Mouse (Mus musculus) C2C12 (cell line): ENCODE data around the gene Dcaf7. TPM values are rescaled to one million over a fixed set of nuclear protein-coding genes. Genes with fewer than 3 reads are reported as not detected.

Source experiments
- H3K27me3 ChIP-seq: one replicate; pipeline ENCODE4 v1.6.1; 2011; ENCODE audit not compliant: control insufficient read depth, insufficient read depth, insufficient read length
- H3K36me3 ChIP-seq: one replicate; pipeline ENCODE4 v1.6.1; 2011; ENCODE audit not compliant: control insufficient read depth, insufficient read depth
- H3K4me3 ChIP-seq: one replicate; pipeline ENCODE4 v1.5.1; 2011; ENCODE audit warnings: mild to moderate bottlenecking, control low read depth; ENCODE audit not compliant: poor library complexity, insufficient read depth, severe bottlenecking
- H3K79me2 ChIP-seq: one replicate; pipeline ENCODE4 v1.6.1; 2011; ENCODE audit not compliant: control insufficient read depth, insufficient read depth
- H3K79me3 ChIP-seq: one replicate; pipeline ENCODE4 v1.6.1; 2011; ENCODE audit warnings: low read depth, control low read depth
- H3ac ChIP-seq: one replicate; pipeline ENCODE3; 2011; ENCODE audit warnings: low read depth; ENCODE audit not compliant: control insufficient read depth, insufficient read length
- CEBPB ChIP-seq: IDR thresholded peaks from one replicate; pipeline ENCODE4 v1.6.1; 2011; ENCODE audit warnings: low read depth, mild to moderate bottlenecking, control low read depth, moderate library complexity
- CTCF ChIP-seq: IDR thresholded peaks from one replicate; pipeline ENCODE4 v1.5.1; 2011; ENCODE audit not compliant: control insufficient read depth, insufficient read depth, insufficient read length
- FOSL1 ChIP-seq: IDR thresholded peaks from one replicate; pipeline ENCODE4 v1.8.0; 2011; ENCODE audit warnings: mild to moderate bottlenecking, low read length; ENCODE audit not compliant: poor library complexity, insufficient read depth, severe bottlenecking
- MAX ChIP-seq: IDR thresholded peaks from one replicate; pipeline ENCODE4 v1.6.1; 2011; ENCODE audit warnings: mild to moderate bottlenecking, control low read depth
- MYOD1 ChIP-seq: IDR thresholded peaks from one replicate; pipeline ENCODE4 v1.6.1; 2011; ENCODE audit warnings: low read depth; ENCODE audit not compliant: control insufficient read depth, insufficient read length
- MYOG ChIP-seq: IDR thresholded peaks from one replicate; pipeline ENCODE4 v1.6.1; 2011; ENCODE audit not compliant: control insufficient read depth, insufficient read length; ENCODE audit errors: extremely low read depth
- USF1 ChIP-seq: IDR thresholded peaks from one replicate; pipeline ENCODE4 v1.6.1; 2011; ENCODE audit warnings: low read depth, mild to moderate bottlenecking, control low read depth, moderate library complexity
- polyA plus RNA-seq: library from polyadenylated mRNA; unstranded; fragments of >200 nt; fragmentation: generic; extraction: Trizol; gene quantifications from one replicate; pipeline ENCODE4 v1.2.1, GENCODE M21; 2012; ENCODE audit warnings: missing spikeins

Gene Dcaf7
- polyA plus RNA-seq, 1 experiment = 35.2 TPM

DNA sequence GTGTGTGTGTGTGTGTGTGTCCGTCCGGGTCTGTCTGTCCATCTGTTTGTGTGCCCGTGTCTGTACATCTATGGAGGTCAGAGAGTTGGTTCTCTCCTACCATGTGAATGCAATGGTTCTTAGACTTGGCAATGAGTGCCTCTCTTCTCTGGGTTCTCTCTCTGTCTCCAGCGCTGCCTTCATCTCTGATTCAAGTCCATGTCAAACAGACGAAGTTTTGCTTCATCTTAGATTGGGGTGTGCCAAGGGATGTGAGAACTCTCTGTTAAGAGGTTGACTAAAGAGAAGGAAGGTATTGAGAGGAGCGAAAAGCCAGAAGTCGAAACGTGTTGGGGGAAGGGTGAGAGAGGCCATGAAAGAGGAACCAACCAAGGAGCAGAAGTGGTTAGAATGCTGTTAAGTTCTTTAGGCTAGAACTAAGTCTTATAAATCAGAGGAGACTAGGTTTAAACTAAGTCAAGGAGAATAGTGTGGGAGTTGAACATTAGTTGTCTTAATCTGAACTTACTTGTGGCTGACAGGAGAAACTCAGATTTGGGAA, 69.4 kb downstream of the Dcaf7 start:
- Histone ChIP-seq H3K79me2 (peaks cover 32% of the 10 kb centered on the region), H3K27me3 (no peaks in the 10 kb centered on the region), H3K4me3 (no peak overlapping the region), H3ac (no peak overlapping the region), H3K36me3 (peaks cover 18% of the 10 kb centered on the region), H3K79me3 (peaks cover 4% of the 10 kb centered on the region)
- no peak for TF ChIP-seq USF1
- TF ChIP-seq MYOG = no peak
- no peak for TF ChIP-seq FOSL1
- TF ChIP-seq MAX = no peak
- no peak for TF ChIP-seq MYOD1
- no peak for TF ChIP-seq CEBPB
- TF ChIP-seq CTCF = no peak

Other genes starting within 250 kb of the Dcaf7 start
- gene Cyb561, start 83.5 kb upstream of the Dcaf7 start, polyA plus RNA-seq = 2.7 TPM
- gene Ace, start 68.9 kb upstream of the Dcaf7 start, polyA plus RNA-seq = 1.3 TPM
- not detected for gene Ace3, start 42.2 kb upstream of the Dcaf7 start, polyA plus RNA-seq
- not detected for gene Kcnh6, start 28.7 kb upstream of the Dcaf7 start, polyA plus RNA-seq
- 15.8 TPM for gene Taco1, start 29.2 kb downstream of the Dcaf7 start, polyA plus RNA-seq
- 23.1 TPM for gene Map3k3, start 47.7 kb downstream of the Dcaf7 start, polyA plus RNA-seq
- not detected for gene Gm10840, start 124.0 kb downstream of the Dcaf7 start, polyA plus RNA-seq
- gene Limd2, start 124.0 kb downstream of the Dcaf7 start, polyA plus RNA-seq = 67.7 TPM
- gene Strada, start 165.3 kb downstream of the Dcaf7 start, polyA plus RNA-seq = 21.3 TPM
- 16.6 TPM for gene Ccdc47, start 179.5 kb downstream of the Dcaf7 start, polyA plus RNA-seq
- gene Ddx42, start 180.1 kb downstream of the Dcaf7 start, polyA plus RNA-seq = 19.5 TPM
- 48.7 TPM for gene Ftsj3, start 219.2 kb downstream of the Dcaf7 start, polyA plus RNA-seq
- 289 TPM for gene Psmc5, start 219.3 kb downstream of the Dcaf7 start, polyA plus RNA-seq
- 49.5 TPM for gene Smarcd2, start 236.1 kb downstream of the Dcaf7 start, polyA plus RNA-seq
- gene Tcam1, start 239.8 kb downstream of the Dcaf7 start, polyA plus RNA-seq = 0.15 TPM